Mouse (Mus musculus) thymus, adult 2 months (tissue): ENCODE measurements around the gene Dennd1a.

Experiments used
- CTCF ChIP-seq: fragments of 200-500 bp; IDR thresholded peaks from 2 replicates; pipeline ENCODE4 v1.5.1; 2012; ENCODE audit warnings: mild to moderate bottlenecking, control low read depth, low read length, moderate library complexity, borderline replicate concordance; ENCODE audit not compliant: control insufficient read depth, poor library complexity, insufficient read depth; ENCODE audit errors: extremely low read depth
- POLR2A ChIP-seq: fragments of 200-500 bp; IDR thresholded peaks from 2 replicates; pipeline ENCODE4 v1.6.1; 2012; ENCODE audit warnings: mild to moderate bottlenecking, low read length, control low read depth, moderate library complexity; ENCODE audit not compliant: control insufficient read depth, poor library complexity, insufficient read depth; ENCODE audit errors: extremely low read depth

DNA sequence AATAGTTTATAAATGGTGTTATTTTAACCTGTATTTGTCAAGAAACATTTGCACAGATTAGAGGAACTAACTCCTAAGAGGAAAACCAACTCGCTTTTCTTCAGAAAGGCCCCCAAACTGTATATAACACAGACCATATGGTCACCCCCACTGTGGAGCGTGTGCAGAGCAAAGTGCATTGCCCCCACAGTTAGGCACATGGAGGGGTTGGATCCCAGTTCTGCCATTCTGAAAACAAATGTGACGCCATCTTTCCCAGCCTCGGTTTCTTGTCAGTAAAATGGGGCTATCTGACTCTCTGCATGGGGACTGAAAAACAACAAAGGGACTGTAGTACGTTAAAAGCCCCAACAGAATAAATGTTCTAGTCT is 361.1 kb downstream of the Dennd1a start:
- TF ChIP-seq POLR2A (no peak), CTCF (no peak)
